Mouse (Mus musculus) liver, embryonic 11.5 days (tissue): Measurements from ENCODE around the gene Catsper2. TPM values are rescaled to one million over a fixed set of nuclear protein-coding genes. Genes with fewer than 3 reads are reported as not detected.

ENCODE experiments used
- ATAC-seq: fragments of 200-750 bp; cut with Nextera tagmentation; replicated peaks from 2 replicates; pipeline ENCODE4 v1.8.0; 2017; ENCODE audit warnings: moderate number of reproducible peaks, mild to moderate bottlenecking, moderate TSS enrichment, moderate library complexity; ENCODE audit not compliant: low FRiP score
- DNase-seq: peaks from one replicate; pipeline ENCODE4 v3.0.0-alpha.2; 2017; ENCODE audit warnings: low spot score
- H3K27ac ChIP-seq: fragments of 300-500 bp; sonication (generic); 2 replicates; pipeline ENCODE4 v1.5.1; 2014; ENCODE audit warnings: mild to moderate bottlenecking, low read depth, low read length, control low read depth
- H3K27me3 ChIP-seq: fragments of 300-500 bp; sonication (generic); replicated peaks from 2 replicates; pipeline ENCODE4 v1.6.1; 2014; ENCODE audit warnings: low read length, mixed read lengths; ENCODE audit not compliant: control insufficient read depth, insufficient read depth
- H3K36me3 ChIP-seq: fragments of 300-500 bp; sonication (generic); 2 replicates; pipeline ENCODE4 v1.6.1; 2014; ENCODE audit warnings: mild to moderate bottlenecking, low read length, moderate library complexity, mixed read lengths; ENCODE audit not compliant: control insufficient read depth, insufficient read depth
- H3K4me1 ChIP-seq: fragments of 300-500 bp; sonication (generic); replicated peaks from 2 replicates; pipeline ENCODE4 v1.6.1; 2014; ENCODE audit warnings: low read length, mixed read lengths; ENCODE audit not compliant: control insufficient read depth, insufficient read depth
- H3K4me2 ChIP-seq: fragments of 300-500 bp; sonication (generic); 2 replicates; pipeline ENCODE4 v1.6.1; 2014; ENCODE audit warnings: mild to moderate bottlenecking, control low read depth, moderate library complexity
- H3K4me3 ChIP-seq: fragments of 300-500 bp; sonication (generic); 2 replicates; pipeline ENCODE4 v1.5.1; 2014; ENCODE audit warnings: low read depth, low read length, control low read depth
- H3K9ac ChIP-seq: fragments of 300-500 bp; sonication (generic); 2 replicates; pipeline ENCODE4 v1.6.1; 2014; ENCODE audit warnings: low read depth, low read length, control low read depth
- H3K9me3 ChIP-seq: fragments of 300-500 bp; sonication (generic); 2 replicates; pipeline ENCODE4 v1.6.1; 2016; ENCODE audit warnings: low read length, inconsistent platforms, mixed read lengths; ENCODE audit not compliant: control insufficient read depth
- WGBS: fragments of 180-500 bp; shearing (Covaris S2); extraction: QIAGEN DNeasy Blood & Tissue Kit; methylation state at CpG from one replicate; pipeline ENCODE4 v1.1.7; 2014; 5-methylcytosine and 5-hydroxymethylcytosine counted together
- microRNA-seq: library from miRNA; unstranded; fragments of <30 nt; microRNA quantifications from one replicate; pipeline ENCODE4, GENCODE M21; 2017; ENCODE audit warnings: borderline number of aligned reads
- polyA plus RNA-seq: library from polyadenylated mRNA; unstranded; fragments of >200 nt; fragmentation: Nextera tagmentation; extraction: Ambion mirVana; gene quantifications from 2 replicates; pipeline ENCODE4 v1.2.1, GENCODE M21; 2014

The Catsper2 gene
- polyA plus RNA-seq, 1 experiment from 2014 or later, result 1.7 TPM

DNA sequence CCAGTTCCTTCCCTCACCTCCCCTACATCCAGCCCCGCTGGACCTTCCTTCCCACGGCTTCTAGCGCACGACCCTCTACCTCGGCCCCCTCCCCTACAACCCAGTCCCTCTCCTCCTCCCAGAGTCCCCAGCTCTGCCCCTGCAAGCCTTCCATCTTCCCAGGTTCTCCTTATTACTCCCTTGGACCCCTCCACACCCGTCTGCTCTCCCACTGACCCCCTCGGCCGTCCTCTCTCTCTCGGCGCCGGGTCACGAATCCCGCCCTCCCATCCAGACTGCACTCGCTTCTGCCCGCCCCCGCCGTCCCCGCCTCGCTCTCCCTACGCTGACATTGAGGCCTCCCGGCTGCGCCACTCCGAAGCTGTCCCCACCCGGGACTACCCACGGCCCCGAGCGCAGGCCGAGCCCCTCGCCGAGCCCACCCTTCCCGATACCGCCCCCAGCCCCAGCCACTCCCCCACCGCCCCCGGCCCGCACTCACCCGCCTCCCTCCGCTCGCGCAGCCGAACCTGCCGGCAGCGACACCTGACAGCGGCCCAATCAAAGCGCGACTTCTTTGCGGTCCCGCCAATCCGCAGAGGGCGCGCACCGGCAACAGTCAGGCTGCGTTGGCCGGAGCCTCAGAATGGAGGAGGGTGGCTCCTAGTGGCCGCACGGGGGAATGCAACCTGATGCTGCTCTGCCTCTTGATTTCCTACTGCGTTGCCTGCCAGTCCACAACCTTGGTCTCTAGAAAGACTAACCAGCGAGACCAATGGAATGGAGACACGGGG lies 58.6 kb downstream of the Catsper2 start, which contains the start of gene Ppip5k1:
TSS of gene Ppip5k1 (minus strand) at position 577 of the 773 bp plus-strand sequence.
- no peak within 1 kb of the TSS for H3K27ac ChIP-seq
- H3K27me3 ChIP-seq, result peaks cover 36% of the 10 kb centered on the region
- H3K4me2 ChIP-seq, result peak within 1 kb of the TSS; percentile 97

DNA sequence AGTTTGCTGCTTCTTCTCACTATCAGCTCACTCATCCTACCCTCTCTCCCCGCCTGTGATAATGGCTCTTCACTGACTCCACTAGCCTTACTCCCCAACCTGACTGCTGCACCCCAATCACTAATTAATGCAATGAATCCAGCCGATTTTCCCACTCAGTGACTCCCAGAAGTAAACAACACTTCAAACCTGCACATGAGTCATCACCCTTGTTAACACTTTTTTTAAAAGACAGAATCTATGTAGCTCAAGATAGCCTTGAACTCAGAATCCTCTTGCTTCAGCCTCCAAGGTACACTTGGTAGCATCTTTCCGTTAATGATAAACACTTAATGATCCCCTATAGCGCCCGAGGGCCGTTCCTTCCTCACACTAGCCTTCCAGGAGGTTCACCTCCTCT lies 59.2 kb downstream of the Catsper2 start:
- H3K27me3 ChIP-seq, result peaks cover 29% of the 10 kb centered on the region
- H3K9me3 ChIP-seq, result no peaks in the 10 kb centered on the region
- DNase-seq (no peak), ATAC-seq (0 out of 2 replicates have a peak, but pooled peaks have one; percentile 14)
- H3K9ac ChIP-seq, result peak overlapping the region; percentile 74
- 3% methylated on average over 6 of the region's 6 CpGs for WGBS
- H3K4me3 ChIP-seq, result peak overlapping the region; percentile 71
- H3K4me1 ChIP-seq, result peaks cover 5% of the 10 kb centered on the region
- peak overlapping the region; percentile 97 for H3K4me2 ChIP-seq
- no peak overlapping the region for H3K27ac ChIP-seq
- no peaks in the 10 kb centered on the region for H3K36me3 ChIP-seq

More for the DNA sequence above, 58.6 kb downstream of the Catsper2 start, which contains the start of gene Ppip5k1:
- peaks cover 5% of the 10 kb centered on the region for H3K4me1 ChIP-seq
- H3K36me3 ChIP-seq, result no peaks in the 10 kb centered on the region
- ATAC-seq (peak; percentile 97), DNase-seq (peak; percentile 95)
- peak within 1 kb of the TSS; percentile 71 for H3K4me3 ChIP-seq
- no peaks in the 10 kb centered on the region for H3K9me3 ChIP-seq
- under 1% methylated on average over 58 of the region's 58 CpGs for whole genome bisulfite sequencing
- peak within 1 kb of the TSS; percentile 74 for H3K9ac ChIP-seq

DNA sequence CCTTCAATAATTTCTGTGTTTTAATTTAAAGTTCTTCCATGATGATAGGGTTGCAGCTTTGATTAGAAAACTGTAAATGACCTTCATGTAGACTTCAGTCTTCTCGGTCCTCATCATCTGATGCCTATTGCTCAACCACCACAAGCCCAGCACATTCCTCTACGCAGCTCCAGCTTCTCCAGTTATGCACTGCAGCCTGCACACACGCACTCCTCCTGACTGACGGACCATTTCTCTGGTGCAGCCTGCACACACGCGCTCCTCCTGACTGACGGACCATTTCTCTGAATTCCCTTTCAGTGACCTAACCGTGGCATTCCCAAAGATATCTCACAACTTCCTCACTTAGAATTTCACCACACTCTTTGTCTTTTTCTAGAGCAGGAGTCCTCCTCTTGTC lies 60.4 kb downstream of the Catsper2 start:
- 67% methylated on average over 8 of the region's 8 CpGs for WGBS
- ATAC-seq, result no peak
- H3K27me3 ChIP-seq, result peaks cover 19% of the 10 kb centered on the region

More for the DNA sequence above, 60.4 kb downstream of the Catsper2 start:
- DNase-seq, result no peak
- Histone ChIP-seq H3K27ac (no peak overlapping the region), H3K9me3 (no peaks in the 10 kb centered on the region), H3K36me3 (no peaks in the 10 kb centered on the region), H3K4me2 (no peak overlapping the region), H3K4me1 (peaks cover 5% of the 10 kb centered on the region), H3K4me3 (no peak overlapping the region), H3K9ac (no peak overlapping the region)

Small RNA genes within 50 kb of the gene (microRNA-seq; reads per million reads assigned to microRNA genes)
- not detected for gene Gm22953

Other genes with a start within 250 kb of the Catsper2 start
- gene Tubgcp4, start 243.1 kb downstream of the Catsper2 start, polyA plus RNA-seq, result 50.4 and 51.0 TPM in 2 replicates
- gene Zscan29, start 242.7 kb downstream of the Catsper2 start, polyA plus RNA-seq, result 7.6 and 8.8 TPM in 2 replicates
- gene Trp53bp1, start 142.4 kb downstream of the Catsper2 start, polyA plus RNA-seq, result 32.4 and 36.0 TPM in 2 replicates
- 1.5 and 2.1 TPM in 2 replicates for gene Map1a, start 124.2 kb downstream of the Catsper2 start, polyA plus RNA-seq
- gene Ppip5k1, start 58.4 kb downstream of the Catsper2 start, polyA plus RNA-seq, result 9.6 and 10.1 TPM in 2 replicates
- 1.7 TPM in 2 replicates for gene Ckmt1, start 56.1 kb downstream of the Catsper2 start, polyA plus RNA-seq
- not detected in 2 replicates for gene Strc, start 26.6 kb downstream of the Catsper2 start, polyA plus RNA-seq
- 491 and 541 TPM in 2 replicates for gene Pdia3, start within 50 bp of the Catsper2 start, polyA plus RNA-seq
- gene Ell3, start 30.5 kb upstream of the Catsper2 start, polyA plus RNA-seq, result 2.6 and 4.3 TPM in 2 replicates
- 385 and 481 TPM in 2 replicates for gene Serf2, start 35.4 kb upstream of the Catsper2 start, polyA plus RNA-seq
- gene Hypk, start 39.5 kb upstream of the Catsper2 start, polyA plus RNA-seq, result 146 and 164 TPM in 2 replicates
- 0.12 TPM in 1 of 2 replicates, not detected in the other for gene Serinc4, start 43.0 kb upstream of the Catsper2 start, polyA plus RNA-seq
- 43.2 and 44.0 TPM in 2 replicates for gene Mfap1b, start 60.3 kb upstream of the Catsper2 start, polyA plus RNA-seq
- gene Mfap1a, start 92.9 kb upstream of the Catsper2 start, polyA plus RNA-seq, result 22.4 and 23.0 TPM in 2 replicates
- gene Wdr76, start 92.9 kb upstream of the Catsper2 start, polyA plus RNA-seq, result 15.4 and 15.5 TPM in 2 replicates